Mouse (Mus musculus) urinary bladder, postnatal 14 days (tissue): ENCODE results near the gene Ccdc189.
A peak's percentile ranks its signal among the peaks of the same experiment; 100 is the strongest.

Source experiments
- DNase-seq: peaks from one replicate; pipeline ENCODE4 v3.0.0; 2021; ENCODE audit warnings: low spot score

Ccdc189 gene

DNA sequence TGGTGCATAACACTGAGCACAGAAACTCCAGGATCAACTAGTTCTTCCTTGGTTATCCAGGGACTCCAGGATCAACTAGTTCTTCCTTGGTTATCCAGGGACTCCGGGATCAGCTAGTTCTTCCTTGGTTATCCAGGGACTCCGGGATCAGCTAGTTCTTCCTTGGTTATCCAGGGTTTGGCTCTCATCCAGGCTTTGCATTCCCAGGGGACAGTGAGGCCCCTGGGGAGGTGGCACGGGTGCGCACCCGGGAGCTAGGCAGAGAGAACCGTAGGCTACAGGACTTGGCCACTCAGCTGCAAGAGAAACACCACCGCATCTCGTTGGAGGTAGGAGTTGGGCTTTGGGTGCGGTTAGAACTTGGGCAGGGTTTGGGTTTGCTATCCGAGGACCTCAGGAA is 2.7 kb upstream of the Ccdc189 start:
- DNase-seq: no peak

DNA sequence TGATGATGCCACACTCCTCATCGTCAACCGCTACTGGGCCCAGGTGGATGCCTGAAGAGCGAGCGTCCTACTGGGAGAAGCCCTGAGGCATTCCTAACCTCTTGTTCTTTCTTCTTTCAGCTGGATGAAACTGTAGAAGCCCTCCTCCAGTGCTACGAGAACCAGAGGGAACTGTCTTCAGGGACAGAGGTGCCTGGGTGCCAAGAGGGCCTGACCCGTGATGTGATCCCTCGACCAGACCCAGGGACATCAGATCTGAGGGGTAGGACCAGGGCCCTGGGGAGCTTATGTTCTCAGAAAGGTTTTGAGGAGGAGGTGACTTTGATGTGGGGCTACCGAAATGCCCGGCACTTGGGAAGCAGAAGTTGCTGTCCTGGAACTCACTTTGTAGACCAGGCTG is 1.2 kb upstream of the Ccdc189 start:
- no peak for DNase-seq

DNA sequence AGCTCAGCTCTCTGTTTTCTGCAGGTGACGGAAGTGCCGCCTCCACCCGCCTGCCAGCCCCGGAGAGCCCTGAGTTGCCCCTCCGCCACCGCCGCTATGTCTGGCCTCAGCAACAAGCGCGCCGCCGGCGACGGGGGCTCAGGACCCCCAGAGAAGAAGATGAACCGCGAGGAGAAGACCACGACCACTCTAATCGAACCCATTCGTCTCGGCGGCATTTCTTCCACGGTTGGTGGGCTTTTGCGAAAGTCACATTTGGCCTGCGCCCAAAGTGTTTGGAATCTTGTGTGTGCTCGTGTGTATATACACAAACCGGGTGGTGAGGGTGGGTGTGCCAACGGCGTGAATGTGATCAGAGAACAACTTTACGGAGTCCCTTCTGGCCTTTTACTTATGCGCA is 506 bp upstream of the Ccdc189 start:
- no peak for DNase-seq

- no peak for DNase-seq
Observed at GRCm38 (mm10) chr7:127587196-127587595, 1.2 kb downstream of the Ccdc189 start.

DNA sequence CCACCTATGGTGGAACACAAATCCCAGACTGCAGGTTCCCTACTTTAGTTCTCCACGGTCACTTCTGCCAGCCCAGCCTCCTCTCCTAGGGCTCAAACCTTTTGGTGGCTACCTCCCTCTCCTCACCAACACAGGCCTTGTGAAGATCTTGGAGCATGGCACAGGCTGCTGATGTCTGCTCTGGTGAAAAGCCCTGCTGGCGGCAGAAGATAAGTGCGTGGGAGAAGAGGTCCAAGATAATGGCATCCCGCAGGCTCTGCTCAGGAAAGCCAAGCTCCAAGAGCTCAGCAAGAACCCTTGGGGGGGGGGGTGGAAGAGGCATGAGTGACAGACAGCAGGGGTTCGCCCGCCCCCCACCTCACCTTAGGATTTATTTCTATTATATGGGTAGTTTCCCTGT is 2.2 kb downstream of the Ccdc189 start:
- DNase-seq: no peak

GRCm38 (mm10) chr7:127585031-127585430 is 3.4 kb downstream of the Ccdc189 start:
- no peak for DNase-seq

- no peak for DNase-seq
Observed at GRCm38 (mm10) chr7:127583260-127583659, 5.1 kb downstream of the Ccdc189 start.

DNA sequence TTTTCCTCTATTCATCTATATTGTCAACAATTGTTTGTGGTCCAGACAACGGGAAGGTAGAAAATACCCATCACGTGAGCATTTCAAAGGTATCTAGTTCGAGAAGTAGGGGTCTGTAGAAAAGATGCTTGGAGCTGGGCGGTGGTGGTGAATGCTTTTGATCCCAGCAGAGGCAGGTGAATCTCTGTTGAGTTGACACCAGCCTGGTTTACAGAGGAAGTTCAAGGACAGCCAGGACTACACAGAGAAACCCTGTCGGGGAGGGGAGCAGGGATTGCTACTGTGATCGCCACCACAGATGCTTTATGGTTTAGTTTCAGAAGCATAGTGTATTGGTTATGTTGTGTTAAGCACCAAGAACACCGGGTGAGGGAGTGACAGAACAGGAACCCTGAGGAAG is 14.3 kb downstream of the Ccdc189 start:
- no peak for DNase-seq

DNA sequence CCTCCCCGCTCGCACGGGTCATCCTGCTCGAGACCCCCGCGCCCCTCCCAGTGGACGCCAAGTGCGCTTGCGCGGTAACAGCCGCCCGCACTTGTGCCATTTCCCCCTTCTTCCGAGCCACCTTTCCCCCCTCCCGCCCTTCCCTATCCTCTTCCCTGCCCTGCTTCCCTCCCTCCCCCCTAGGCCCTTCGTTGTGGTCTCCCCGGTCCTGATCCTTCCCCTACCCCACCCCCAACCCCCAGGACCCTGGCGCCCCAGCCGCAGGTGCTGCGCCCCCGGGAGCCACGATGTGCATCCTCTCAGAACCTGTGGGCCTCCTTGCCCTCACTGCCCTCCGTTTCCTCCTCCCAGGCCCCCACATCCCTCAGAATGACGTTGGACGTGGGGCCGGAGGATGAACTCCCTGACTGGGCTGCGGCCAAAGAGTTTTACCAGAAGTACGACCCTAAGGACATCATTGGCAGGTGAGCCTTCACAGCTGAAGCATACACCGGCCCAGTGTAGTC is 14.8 kb downstream of the Ccdc189 start:
- peak; percentile 24 for DNase-seq

- peak; percentile 91 for DNase-seq
Observed at GRCm38 (mm10) chr7:127572895-127573471, 15.4 kb downstream of the Ccdc189 start, which contains the start of gene Phkg2. Gene Phkg2 (plus strand): TSS chr7:127573340.

- no peak for DNase-seq
Observed at GRCm38 (mm10) chr7:127564381-127565150, 23.8 kb downstream of the Ccdc189 start.

DNA sequence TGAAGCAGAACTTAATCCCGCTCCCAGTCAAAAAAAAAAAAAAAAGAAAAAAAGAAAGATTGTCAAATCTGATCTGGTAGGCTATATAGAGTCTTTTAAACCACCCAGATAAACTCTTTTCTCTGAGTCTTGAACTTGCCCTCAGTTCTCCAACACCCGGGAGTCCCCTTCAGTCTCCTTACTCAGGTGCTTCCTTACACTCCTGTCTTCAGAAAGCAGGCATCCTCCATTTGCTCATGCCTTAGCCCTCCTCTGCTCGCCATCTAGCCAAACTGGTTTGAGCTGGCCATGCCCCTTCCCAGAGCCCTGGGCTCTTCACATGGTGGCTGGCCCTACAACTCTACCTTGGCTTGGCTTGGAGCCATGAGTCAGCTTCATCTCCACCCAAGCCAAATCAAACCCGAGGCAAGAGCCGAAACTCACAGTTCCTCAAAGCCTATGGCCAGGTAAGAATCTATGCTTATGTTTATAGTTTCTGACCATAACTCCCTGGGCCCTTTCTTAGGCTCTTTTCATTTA is 27.0 kb downstream of the Ccdc189 start, which contains the start of gene Tmem265:
TSS of gene Tmem265 (plus strand) at position 51 of the 519 bp plus-strand sequence.
- DNase-seq: peak; percentile 35

- DNase-seq: no peak
Observed at GRCm38 (mm10) chr7:127560580-127560979, 27.8 kb downstream of the Ccdc189 start.

GRCm38 (mm10) chr7:127551558-127551957 is 36.8 kb downstream of the Ccdc189 start:
- DNase-seq: no peak

GRCm38 (mm10) chr7:127549116-127549835 is 39.1 kb downstream of the Ccdc189 start:
- DNase-seq: no peak

DNA sequence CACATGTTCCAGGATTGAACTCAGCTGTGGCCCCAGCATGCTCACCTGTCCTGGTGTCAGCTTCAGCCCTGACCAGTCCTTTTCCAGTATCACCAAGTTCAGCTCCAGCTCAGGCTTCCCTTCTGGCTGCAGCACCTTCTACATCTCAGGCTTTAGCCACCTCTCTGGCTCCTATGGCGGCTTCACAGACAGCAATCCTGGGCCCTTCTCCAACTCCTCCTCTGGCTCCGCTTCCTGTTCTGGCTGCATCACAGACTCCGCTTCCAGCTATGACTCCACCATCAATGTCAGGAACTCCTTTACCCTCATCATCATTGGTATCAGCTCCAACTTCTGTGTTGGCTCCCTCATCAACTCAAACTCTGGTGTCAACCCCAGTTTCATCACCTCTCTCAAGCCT is 46.7 kb downstream of the Ccdc189 start:
- no peak for DNase-seq
